Mouse (Mus musculus): ENCODE results near the gene Prr5l. TPM values are rescaled to one million over a fixed set of nuclear protein-coding genes. Genes with fewer than 3 reads are reported as not detected.

The Prr5l gene
- polyA plus RNA-seq, 1 experiment from 2014 or later, result 40.5 TPM

GRCm38 (mm10) chr2:101665058-101665702, 217.6 kb downstream of the Prr5l start:
- Histone ChIP-seq H3K36me3 (no peaks in the 10 kb centered on the region), H3K4me3 (no peak overlapping the region), H3K4me2 (no peak overlapping the region), H3K27ac (no peak overlapping the region), H3K9ac (no peak overlapping the region), H3K9me3 (no peaks in the 10 kb centered on the region), H3K27me3 (no peaks in the 10 kb centered on the region), H3K4me1 (no peaks in the 10 kb centered on the region)
- WGBS, result 18% methylated on average over 9 of the region's 9 CpGs
- peak; percentile 74 for ATAC-seq (ENCODE audit: borderline replicate concordance, extremely low read depth, low FRiP score, low TSS enrichment)

Other genes starting within 250 kb of the Prr5l start
- gene Rag1, start 233.5 kb downstream of the Prr5l start, polyA plus RNA-seq (2015; fragmentation: Nextera tagmentation; extraction: Ambion mirVana), result 0.59 and 2.9 TPM in 2 replicates
- 57.8 and 58.7 TPM in 2 replicates for gene B230118H07Rik, start 233.5 kb downstream of the Prr5l start, polyA plus RNA-seq (2015; fragmentation: Nextera tagmentation; extraction: Ambion mirVana)
- 9.5 and 9.8 TPM in 2 replicates for gene Traf6, start 204.6 kb downstream of the Prr5l start, polyA plus RNA-seq (2015; fragmentation: Nextera tagmentation; extraction: Ambion mirVana)
- 58.8 and 64.6 TPM in 2 replicates for gene Commd9, start 3.2 kb upstream of the Prr5l start, polyA plus RNA-seq (2015; fragmentation: Nextera tagmentation; extraction: Ambion mirVana)